Mouse (Mus musculus) left cerebral cortex, adult 8-10 months (tissue): Measurements from ENCODE around the gene March4. TPM values are rescaled to one million over a fixed set of nuclear protein-coding genes. Genes with fewer than 3 reads are reported as not detected.

Source experiments
- DNase-seq, 2 experiments: peaks; one replicate each; pipeline ENCODE4 v3.0.0; 2022; ENCODE audit warnings: low spot score in 2 of 2
- total RNA-seq, 4 experiments: library from RNA; stranded (reverse); gene quantifications; 2 replicates each; pipeline ENCODE4 v1.2.4; 2022

The March4 gene
- total RNA-seq, 4 experiments from 2014 or later = 15.0 to 17.9 (median 16.3) TPM

- DNase-seq = no peak
Observed at GRCm38 (mm10) chr1:72399720-72400401, 136.9 kb downstream of the March4 start.

GRCm38 (mm10) chr1:72390420-72390819, 146.3 kb downstream of the March4 start:
- DNase-seq = no peak

GRCm38 (mm10) chr1:72383651-72384050, 153.1 kb downstream of the March4 start:
- DNase-seq = no peak

- no peak for DNase-seq
Observed at GRCm38 (mm10) chr1:72383056-72383455, 153.7 kb downstream of the March4 start.

GRCm38 (mm10) chr1:72380544-72380943, 156.2 kb downstream of the March4 start:
- DNase-seq = no peak

- no peak for DNase-seq
Observed at GRCm38 (mm10) chr1:72379752-72380353, 156.9 kb downstream of the March4 start.

GRCm38 (mm10) chr1:72378151-72378550, 158.6 kb downstream of the March4 start:
- no peak for DNase-seq

Other genes with a start within 250 kb of the March4 start
- 10 to 100 TPM; 19.3 to 22.2 (median 19.4) TPM for gene Xrcc5, start 229.5 kb downstream of the March4 start, total RNA-seq
- gene Smarcal1, start 46.3 kb upstream of the March4 start, total RNA-seq = 10 to 100 TPM; 60.7 to 79.0 (median 68.4) TPM
- not detected for gene Ankar, start 163.6 kb upstream of the March4 start, total RNA-seq
- gene Rpl37a, start 174.4 kb upstream of the March4 start, total RNA-seq = 100 to 1,000 TPM; 659 to 698 (median 688) TPM